17 mouse cellular contexts compared by ENCODE assay signal in genomic region chr1:158422739-158423138, GRCm38 (mm10).
"Had no signal": no experiment of that assay in that cellular context is flagged by ENCODE, and none has a peak within 500 bp of the region (broad histone marks: within the 10 kb centered on the region; RNA-seq: fewer than 3 reads in every experiment).

No protein-coding gene starts in this region.

- H3K9ac ChIP-seq: lung, embryonic 14.5 days; midbrain, embryonic 12.5 days; neural tube, embryonic 13.5 days; neural tube, embryonic 15.5 days had no signal

- DNase-seq: lung, adult 18-20 months; lung, embryonic 14.5 days; lung, postnatal 10 days; lung, postnatal 4 days; midbrain, embryonic 14.5 days; retina, postnatal 1 day; right cerebral cortex, postnatal 25 days; right cerebral cortex, postnatal 4 days; spleen, adult 18-20 months; thymus, postnatal 14 days; thymus, postnatal 36 days had no signal

- H3K36me3 ChIP-seq: midbrain, embryonic 10.5 days; midbrain, embryonic 12.5 days; neural tube, embryonic 13.5 days; neural tube, embryonic 15.5 days had no signal

- H3K4me1 ChIP-seq: midbrain, embryonic 10.5 days; midbrain, embryonic 12.5 days; neural tube, embryonic 15.5 days had no signal

- H3K27ac ChIP-seq: midbrain, embryonic 10.5 days; midbrain, embryonic 12.5 days; neural tube, embryonic 13.5 days; neural tube, embryonic 15.5 days had no signal

- H3K4me3 ChIP-seq: midbrain, embryonic 10.5 days; midbrain, embryonic 12.5 days; myocyte; neural tube, embryonic 13.5 days; neural tube, embryonic 15.5 days had no signal

- H3K4me2 ChIP-seq: lung, embryonic 14.5 days; midbrain, embryonic 12.5 days; neural tube, embryonic 13.5 days; neural tube, embryonic 15.5 days had no signal

- H3K9me3 ChIP-seq: midbrain, embryonic 10.5 days; midbrain, embryonic 12.5 days; neural tube, embryonic 13.5 days; neural tube, embryonic 15.5 days had no signal

- ATAC-seq: midbrain, embryonic 16.5 days had no signal

- H3K27me3 ChIP-seq: midbrain, embryonic 12.5 days; neural tube, embryonic 13.5 days; neural tube, embryonic 15.5 days had no signal
